Mouse (Mus musculus) R1 (cell line): ENCODE measurements around the gene Sap30bp.

ENCODE experiments used
- DNase-seq: peaks from one replicate; pipeline ENCODE4 v3.0.0-alpha.2; 2018; ENCODE audit warnings: low read depth, low spot score

Sap30bp gene

GRCm38 (mm10) chr11:115933108-115933746 lies at the start of gene Sap30bp, which contains the start of gene Recql5:
Gene Sap30bp, plus strand, starts transcription at chr11:115933282.
Gene Recql5, minus strand, starts transcription at chr11:115933477.
- peak; percentile 99 for DNase-seq

- DNase-seq = peak; percentile 75
Measured at GRCm38 (mm10) chr11:115884361-115884760, 48.7 kb upstream of the Sap30bp start.

GRCm38 (mm10) chr11:115885281-115885680 lies 47.8 kb upstream of the Sap30bp start:
- peak; percentile 81 for DNase-seq

DNA sequence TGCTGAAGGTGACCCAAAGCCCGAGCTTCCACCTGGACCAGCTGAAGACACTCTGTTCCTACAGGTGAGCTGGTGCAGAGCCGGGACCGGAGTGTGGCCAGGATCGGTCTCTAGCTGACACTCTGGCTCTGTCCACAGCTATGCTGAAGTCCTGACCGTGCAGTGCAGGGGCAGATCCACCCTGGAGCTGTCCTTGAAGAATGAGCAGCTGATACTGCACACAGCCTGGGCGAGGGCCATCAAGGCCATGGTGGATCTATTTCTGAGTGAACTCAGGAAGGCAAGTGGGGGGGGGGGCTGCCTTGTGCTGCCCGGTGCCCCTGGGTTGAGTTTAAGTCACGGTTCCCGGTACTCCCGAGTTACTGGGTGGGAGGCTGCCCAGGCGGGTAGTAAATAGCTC lies 46.6 kb upstream of the Sap30bp start:
- no peak for DNase-seq

DNA sequence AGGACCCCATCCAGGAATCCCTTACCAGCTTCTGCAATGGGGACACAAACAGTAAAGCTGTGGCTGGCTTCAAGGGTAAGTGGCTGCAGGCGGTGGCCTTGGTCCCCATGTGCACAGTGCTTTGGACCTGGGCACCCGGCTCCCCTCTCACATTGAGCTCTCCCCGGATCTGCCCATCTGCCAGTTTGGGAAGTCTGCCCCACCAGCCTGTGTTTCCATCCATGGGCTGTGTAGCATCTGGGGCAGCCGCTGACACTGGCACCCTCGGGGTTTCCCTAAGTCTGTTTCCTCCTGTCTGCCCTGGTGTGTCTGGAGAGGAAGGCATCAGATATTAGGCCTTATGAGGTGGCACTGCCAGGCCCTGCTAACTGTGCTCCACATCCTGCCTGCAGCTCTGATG lies 45.1 kb upstream of the Sap30bp start:
- DNase-seq = no peak

DNA sequence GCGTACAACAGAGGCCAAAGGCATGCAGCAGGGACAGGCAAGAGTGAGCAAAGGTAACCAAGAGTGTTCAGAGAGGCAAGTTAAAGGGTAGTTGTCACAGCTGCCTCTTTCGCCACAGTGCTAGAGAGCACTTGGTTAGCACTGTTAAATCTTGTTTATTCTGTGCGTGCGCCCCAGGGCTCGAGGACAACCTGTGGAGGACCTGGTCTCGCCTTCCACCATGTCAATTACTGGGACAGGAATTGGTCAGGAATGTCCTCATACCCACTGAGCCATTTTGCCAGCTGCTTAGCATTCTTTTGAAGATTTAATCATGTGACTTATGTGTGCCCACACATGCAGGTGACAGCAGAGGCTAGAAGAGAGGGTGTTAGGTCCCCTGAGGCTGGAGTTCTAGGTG lies 43.9 kb upstream of the Sap30bp start:
- no peak for DNase-seq

- DNase-seq = no peak
Measured at GRCm38 (mm10) chr11:115892213-115892612, 40.9 kb upstream of the Sap30bp start.

- DNase-seq = no peak
Measured at GRCm38 (mm10) chr11:115893071-115893470, 40.0 kb upstream of the Sap30bp start.

DNA sequence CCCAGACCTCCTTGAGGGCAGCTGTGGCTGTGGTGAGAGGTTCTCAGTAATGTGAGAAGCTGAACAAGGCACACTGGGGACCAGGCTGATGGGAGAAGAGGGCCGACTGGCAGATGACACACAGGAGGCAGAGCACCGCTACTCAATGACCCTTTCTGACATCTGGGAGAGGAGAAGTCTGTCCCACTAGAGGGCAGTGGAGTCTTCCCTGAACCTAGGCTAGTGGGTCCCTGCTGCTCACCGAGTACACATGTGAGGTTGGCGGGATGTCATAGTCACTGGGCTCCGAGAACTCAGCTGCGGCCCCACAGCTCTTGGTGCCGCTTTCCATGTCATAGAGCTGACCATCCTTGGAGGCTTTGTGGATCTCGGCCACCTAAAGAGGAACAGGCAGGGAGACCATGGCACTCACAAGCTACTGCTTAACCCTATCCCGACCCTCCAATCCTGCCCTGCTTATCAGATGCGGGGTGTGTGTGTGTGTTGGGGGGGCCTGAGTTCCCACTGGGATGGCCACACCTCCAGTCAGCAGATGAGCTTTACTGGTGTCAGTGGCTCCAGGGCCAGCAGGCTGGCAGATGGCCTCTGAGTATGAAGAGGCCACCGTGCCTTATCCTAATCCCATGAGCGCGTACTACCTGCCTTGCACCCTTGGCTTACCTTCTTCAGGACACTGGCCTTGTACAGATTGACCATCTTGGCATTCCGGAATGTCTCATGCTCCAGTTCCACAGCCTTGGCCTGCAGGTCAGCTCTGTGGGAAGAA lies 38.1 kb upstream of the Sap30bp start:
- peak; percentile 72 for DNase-seq

DNA sequence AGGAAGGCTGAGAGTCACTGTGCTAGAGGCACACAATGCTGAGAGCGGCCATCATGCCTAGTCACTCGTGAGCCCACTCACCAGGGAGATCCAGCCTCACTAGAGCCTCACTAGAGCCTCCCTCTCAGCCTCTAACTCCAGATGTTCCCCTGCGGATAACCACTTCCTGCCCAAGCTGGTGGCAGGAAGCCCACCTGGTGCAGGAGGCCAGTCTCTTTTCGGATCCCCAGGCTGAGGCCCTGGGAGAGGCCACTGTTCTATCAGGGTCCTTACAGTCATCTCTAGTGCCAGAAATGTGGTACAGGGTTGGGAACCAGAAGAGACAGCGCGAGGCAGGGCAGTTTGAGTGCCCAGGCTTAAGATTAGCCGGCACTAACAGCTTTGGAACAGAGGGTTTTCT lies 34.6 kb upstream of the Sap30bp start:
- no peak for DNase-seq

- peak; percentile 52 for DNase-seq
Measured at GRCm38 (mm10) chr11:115898886-115899285, 34.2 kb upstream of the Sap30bp start.

GRCm38 (mm10) chr11:115899486-115900266 lies 33.4 kb upstream of the Sap30bp start, which contains the start of gene Smim5:
Gene Smim5, plus strand, starts transcription at chr11:115899966.
- DNase-seq = peak; percentile 90

- DNase-seq = no peak
Measured at GRCm38 (mm10) chr11:115900561-115901337, 32.3 kb upstream of the Sap30bp start.

DNA sequence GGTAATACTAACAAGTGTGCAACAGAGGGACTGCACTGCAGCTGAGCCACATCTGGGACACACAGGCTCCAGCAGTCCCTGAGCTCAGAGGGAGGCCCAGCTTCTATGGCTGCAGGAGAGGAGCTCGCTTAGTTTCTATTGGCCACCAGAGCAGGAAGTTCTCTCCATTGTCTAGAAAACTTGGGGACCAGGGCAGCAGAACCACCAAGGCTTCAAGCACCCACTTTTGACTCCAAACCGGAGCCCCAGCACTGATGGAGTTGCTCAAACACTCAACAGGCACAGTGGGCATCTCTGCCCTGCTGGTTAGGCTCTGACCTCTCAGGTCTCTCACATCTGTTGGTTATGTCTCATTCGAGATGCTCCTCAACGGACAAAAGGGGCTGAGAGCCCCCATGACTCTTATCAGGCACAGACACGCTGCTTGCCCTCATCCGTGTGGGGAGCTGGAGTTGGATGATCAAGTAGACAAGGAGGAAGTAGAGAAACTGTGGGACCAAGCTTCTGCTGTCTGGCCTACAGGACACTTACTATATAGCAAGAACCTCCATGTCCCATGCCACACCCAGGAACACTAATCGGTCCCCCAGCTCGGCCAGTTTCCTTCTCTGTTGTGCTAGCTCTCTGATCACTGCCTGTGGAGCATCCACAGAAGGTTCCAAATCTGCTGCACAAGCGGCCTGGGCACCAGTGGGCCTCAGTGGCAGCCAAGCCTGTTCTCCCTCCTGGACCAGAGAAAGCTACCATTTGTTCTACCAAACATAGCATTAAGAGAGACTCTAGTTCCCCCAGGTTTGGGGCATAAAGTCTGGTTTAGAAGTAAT lies 31.5 kb upstream of the Sap30bp start:
- no peak for DNase-seq

DNA sequence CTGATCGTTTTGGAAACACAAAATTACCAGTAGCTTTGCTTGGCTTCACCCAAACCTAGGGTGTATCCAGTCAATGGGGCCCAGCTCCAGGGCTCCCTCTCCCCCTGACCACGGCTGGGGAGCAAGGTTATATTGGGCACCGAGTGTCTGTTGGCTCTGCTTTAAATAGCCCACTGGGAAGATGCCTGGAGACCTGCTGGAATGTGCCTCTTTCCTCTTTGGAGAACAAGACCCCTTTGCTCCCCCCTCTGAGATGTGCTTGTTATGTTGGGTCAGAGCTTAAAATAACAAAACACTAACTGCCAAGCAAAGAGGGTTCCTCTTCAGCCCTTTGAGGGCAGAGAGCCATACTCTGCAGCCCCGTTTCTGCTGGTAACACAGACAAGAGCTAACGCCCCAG lies 30.9 kb upstream of the Sap30bp start:
- no peak for DNase-seq

- DNase-seq = no peak
Measured at GRCm38 (mm10) chr11:115902831-115903230, 30.3 kb upstream of the Sap30bp start.

GRCm38 (mm10) chr11:115903384-115904230 lies 29.5 kb upstream of the Sap30bp start:
- DNase-seq = no peak

- DNase-seq = no peak
Measured at GRCm38 (mm10) chr11:115904231-115904955, 28.7 kb upstream of the Sap30bp start.
